Mouse (Mus musculus) small intestine, adult 2 months (tissue): Measurements from ENCODE around the gene Cpne6.

Experiments used
- CTCF ChIP-seq: fragments of 200-500 bp; IDR thresholded peaks from 2 replicates; pipeline ENCODE4 v1.5.1; 2012; ENCODE audit warnings: low read depth, mild to moderate bottlenecking, control low read depth, inconsistent platforms, low read length, moderate library complexity, mixed read lengths; ENCODE audit not compliant: insufficient replicate concordance, insufficient read length; ENCODE audit errors: extremely low read depth
- POLR2A ChIP-seq: fragments of 200-500 bp; IDR thresholded peaks from 2 replicates; pipeline ENCODE4 v1.6.1; 2012; ENCODE audit warnings: low read depth, mild to moderate bottlenecking, control low read depth, inconsistent platforms, low read length, moderate library complexity

DNA sequence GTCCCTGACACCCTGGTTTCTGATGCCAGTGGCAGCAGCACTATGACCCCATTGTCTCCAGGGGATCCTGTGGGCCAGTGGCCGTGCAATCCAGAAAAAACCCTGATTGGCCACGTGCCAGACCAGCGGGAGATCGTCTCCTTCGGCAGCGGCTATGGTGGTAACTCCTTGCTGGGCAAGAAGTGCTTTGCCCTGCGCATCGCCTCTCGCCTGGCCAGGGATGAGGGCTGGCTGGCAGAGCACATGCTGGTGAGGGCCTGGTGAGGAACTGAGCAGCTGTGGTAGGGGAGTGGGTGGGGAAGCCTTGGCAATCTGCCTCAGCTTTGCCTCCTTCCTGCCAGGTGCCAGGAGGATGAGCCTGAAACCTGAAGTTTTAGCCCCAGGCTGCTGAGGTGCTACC, 34.1 kb downstream of the Cpne6 start:
- no peak for TF ChIP-seq POLR2A
- no peak for TF ChIP-seq CTCF
